Mouse (Mus musculus) hindbrain, embryonic 16.5 days (tissue): ENCODE data around the gene Mfsd6l. TPM values are rescaled to one million over a fixed set of nuclear protein-coding genes. Genes with fewer than 3 reads are reported as not detected.

Experiments
- ATAC-seq: fragments of 200-750 bp; cut with Nextera tagmentation; 2 replicates; pipeline ENCODE4 v1.8.0; 2017; ENCODE audit warnings: moderate TSS enrichment, moderate library complexity
- H3K27ac ChIP-seq: fragments of 300-500 bp; sonication (generic); 2 replicates; pipeline ENCODE4 v1.5.1; 2014; ENCODE audit warnings: low read depth, mild to moderate bottlenecking, control low read depth, low read length, moderate library complexity
- H3K27me3 ChIP-seq: fragments of 300-500 bp; sonication (generic); replicated peaks from 2 replicates; pipeline ENCODE4 v1.6.1; 2014; ENCODE audit warnings: low read length; ENCODE audit not compliant: control insufficient read depth, insufficient read depth
- H3K36me3 ChIP-seq: fragments of 300-500 bp; sonication (generic); 2 replicates; pipeline ENCODE4 v1.6.1; 2014; ENCODE audit warnings: mild to moderate bottlenecking, low read length, moderate library complexity, mixed read lengths; ENCODE audit not compliant: control insufficient read depth, insufficient read depth
- H3K4me1 ChIP-seq: fragments of 300-500 bp; sonication (generic); 2 replicates; pipeline ENCODE4 v1.6.1; 2014; ENCODE audit warnings: low read depth, low read length; ENCODE audit not compliant: control insufficient read depth, insufficient read depth
- H3K4me2 ChIP-seq: fragments of 300-500 bp; sonication (generic); 2 replicates; pipeline ENCODE4 v1.6.1; 2014; ENCODE audit warnings: mild to moderate bottlenecking, low read length, control low read depth, moderate library complexity
- H3K4me3 ChIP-seq: fragments of 300-500 bp; sonication (generic); 2 replicates; pipeline ENCODE4 v1.5.1; 2014; ENCODE audit warnings: mild to moderate bottlenecking, low read length, control low read depth, moderate library complexity
- H3K9ac ChIP-seq: fragments of 300-500 bp; sonication (generic); 2 replicates; pipeline ENCODE4 v1.6.1; 2014; ENCODE audit warnings: low read depth, mild to moderate bottlenecking, control low read depth, low read length, moderate library complexity
- H3K9me3 ChIP-seq: fragments of 300-500 bp; sonication (generic); 2 replicates; pipeline ENCODE4 v1.6.1; 2014; ENCODE audit warnings: mild to moderate bottlenecking, low read length, moderate library complexity; ENCODE audit not compliant: control insufficient read depth
- WGBS: fragments of 180-500 bp; shearing (Covaris S2); extraction: QIAGEN DNeasy Blood & Tissue Kit; methylation state at CpG from one replicate; pipeline ENCODE4 v1.1.7; 2014; 5-methylcytosine and 5-hydroxymethylcytosine counted together
- polyA plus RNA-seq: library from polyadenylated mRNA; unstranded; fragments of >200 nt; fragmentation: Nextera tagmentation; extraction: Ambion mirVana; gene quantifications from 2 replicates; pipeline ENCODE4 v1.2.1, GENCODE M21; 2015

The Mfsd6l gene
- polyA plus RNA-seq, 1 experiment from 2014 or later: 0.08 TPM

DNA sequence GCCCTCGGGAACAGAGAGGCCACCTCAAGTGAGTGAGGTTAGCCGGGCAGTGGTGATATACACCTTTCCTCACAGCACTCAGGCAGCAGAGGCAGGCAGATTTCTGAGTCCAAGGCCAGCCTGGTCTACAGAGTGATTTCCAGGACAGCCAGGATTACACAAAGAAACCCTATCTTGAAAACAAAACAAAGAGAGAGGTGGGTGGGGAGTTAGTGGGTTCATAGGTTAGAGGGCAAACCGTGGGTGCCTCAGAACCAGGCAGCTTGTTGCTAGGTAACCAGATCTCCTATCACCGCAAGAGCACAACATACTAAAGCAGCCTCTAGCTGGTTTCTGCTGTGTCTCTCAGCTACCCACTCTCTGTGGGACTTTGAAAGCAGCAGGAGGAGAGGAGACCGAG is 30.7 kb downstream of the Mfsd6l start, which contains the start of gene Ccdc42:
Gene Ccdc42, plus strand, starts transcription at position 301 of the 400 bp plus-strand sequence.
- Histone ChIP-seq H3K27me3 (no peaks in the 10 kb centered on the region), H3K4me3 (no peak within 1 kb of the TSS), H3K27ac (no peak within 1 kb of the TSS), H3K4me2 (no peak within 1 kb of the TSS), H3K9me3 (no peaks in the 10 kb centered on the region), H3K9ac (no peak within 1 kb of the TSS), H3K4me1 (peaks cover 6% of the 10 kb centered on the region), H3K36me3 (no peaks in the 10 kb centered on the region)
- 60% methylated on average over 5 of the region's 5 CpGs for WGBS
- ATAC-seq: no peak

DNA sequence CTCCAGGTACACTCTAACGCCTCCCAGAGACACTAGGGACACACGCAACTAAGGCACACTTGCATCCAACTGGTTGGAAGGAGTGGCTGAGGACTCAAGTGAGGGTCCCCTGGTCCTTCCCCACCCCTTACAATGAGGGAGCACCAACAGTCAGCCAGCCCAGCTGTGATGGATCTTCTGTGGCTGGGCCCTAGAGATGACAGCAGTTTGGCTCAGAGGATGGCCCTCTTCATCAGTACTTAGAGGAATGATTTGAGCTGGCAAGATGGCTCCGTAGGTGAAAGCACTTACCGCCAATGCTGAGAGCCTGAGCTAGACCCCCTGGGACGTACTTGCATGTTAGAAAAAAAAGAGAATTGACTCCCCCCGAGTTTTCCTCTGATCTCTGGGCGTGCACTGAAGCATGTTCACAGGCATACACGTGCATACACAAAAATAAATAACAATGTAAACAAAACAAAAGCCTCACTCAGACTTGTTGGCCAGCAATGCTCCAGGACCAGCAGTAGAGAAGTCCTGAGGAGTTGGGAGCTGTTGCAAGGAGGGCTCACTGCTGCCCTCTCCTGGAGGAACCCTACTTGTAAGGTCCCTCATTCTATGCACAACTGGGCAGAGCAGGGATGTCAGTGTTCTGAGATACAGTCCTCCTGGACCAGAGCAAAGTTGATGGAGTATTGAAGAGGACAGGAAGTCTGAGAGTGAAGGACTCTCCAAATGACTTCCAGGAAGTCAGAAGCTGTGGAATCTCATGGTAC is 33.2 kb downstream of the Mfsd6l start:
- Histone ChIP-seq H3K9me3 (no peaks in the 10 kb centered on the region), H3K27me3 (no peaks in the 10 kb centered on the region), H3K36me3 (no peaks in the 10 kb centered on the region), H3K4me3 (no peak overlapping the region), H3K9ac (no peak overlapping the region), H3K4me2 (no peak overlapping the region), H3K27ac (no peak overlapping the region), H3K4me1 (peaks cover under 1% of the 10 kb centered on the region)
- 66% methylated on average over 8 of the region's 8 CpGs for WGBS
- no peak for ATAC-seq

DNA sequence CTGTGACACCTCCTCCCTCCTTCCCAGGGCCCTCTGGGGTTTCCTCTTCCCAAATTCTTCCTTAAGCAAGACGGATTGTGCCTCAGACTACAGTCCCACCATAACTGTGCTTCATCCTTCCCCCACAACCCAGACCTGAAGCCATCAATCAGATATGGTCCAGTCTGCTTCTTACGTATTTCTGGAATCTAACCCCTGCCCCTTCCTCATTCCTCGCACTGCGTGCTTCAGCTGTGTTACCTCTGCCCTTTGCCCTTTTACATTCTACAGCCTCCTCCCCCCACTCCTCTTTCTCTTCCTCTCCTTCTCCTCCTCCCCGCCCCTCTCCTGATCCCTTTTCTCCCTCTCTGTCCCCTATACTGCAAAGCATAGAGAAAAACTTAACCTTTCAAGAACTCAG is 35.7 kb downstream of the Mfsd6l start:
- no peak overlapping the region for H3K4me2 ChIP-seq
- 21% methylated on average over 5 of the region's 5 CpGs for WGBS
- H3K27ac ChIP-seq: no peak overlapping the region
- ATAC-seq: no peak
- no peak overlapping the region for H3K4me3 ChIP-seq
- H3K27me3 ChIP-seq: no peaks in the 10 kb centered on the region
- H3K9ac ChIP-seq: no peak overlapping the region
- no peaks in the 10 kb centered on the region for H3K36me3 ChIP-seq
- H3K9me3 ChIP-seq: no peaks in the 10 kb centered on the region
- no peaks in the 10 kb centered on the region for H3K4me1 ChIP-seq

DNA sequence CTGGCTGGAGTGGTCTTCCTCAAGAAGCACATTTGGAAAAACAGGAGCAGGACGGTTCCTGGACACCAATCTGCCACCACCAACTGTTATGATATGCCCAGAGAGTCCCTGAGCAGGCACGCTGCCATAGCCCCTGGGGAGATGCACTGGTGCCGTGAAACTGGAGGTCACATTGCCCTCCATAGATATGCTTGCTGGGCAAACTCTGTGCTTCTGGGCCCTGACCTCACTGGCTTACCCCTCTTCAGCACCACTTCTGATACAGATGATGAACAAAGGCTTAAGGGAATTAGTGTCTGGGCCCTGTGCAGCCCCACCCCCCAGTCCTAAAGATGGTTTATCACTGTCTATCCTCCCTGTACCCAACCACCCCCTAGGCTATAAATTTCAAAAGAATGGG is 37.3 kb downstream of the Mfsd6l start:
- H3K27ac ChIP-seq: no peak overlapping the region
- H3K9me3 ChIP-seq: no peaks in the 10 kb centered on the region
- no peaks in the 10 kb centered on the region for H3K4me1 ChIP-seq
- 54% methylated on average over 3 of the region's 3 CpGs for WGBS
- no peak overlapping the region for H3K4me3 ChIP-seq
- no peak overlapping the region for H3K9ac ChIP-seq
- H3K4me2 ChIP-seq: no peak overlapping the region
- no peak for ATAC-seq
- no peaks in the 10 kb centered on the region for H3K27me3 ChIP-seq
- H3K36me3 ChIP-seq: no peaks in the 10 kb centered on the region

DNA sequence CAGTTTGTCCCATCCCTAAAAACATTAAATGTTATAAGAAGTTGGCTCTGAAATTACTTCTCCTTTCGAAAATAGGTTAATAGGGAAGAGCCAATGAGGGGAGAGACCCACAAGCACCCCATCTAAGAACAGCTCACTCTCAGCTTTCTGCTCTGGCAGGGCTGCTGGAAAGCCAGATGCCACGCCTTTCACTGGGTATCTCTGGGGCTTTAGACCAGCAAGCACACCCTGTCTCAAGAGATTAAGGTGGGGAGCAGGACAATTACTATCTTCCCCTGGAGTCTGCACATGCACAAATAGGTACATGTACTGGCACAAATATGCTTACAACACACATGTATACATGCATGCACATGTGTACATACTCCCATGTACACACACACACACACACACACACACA is 41.9 kb downstream of the Mfsd6l start:
- no peak for ATAC-seq
- 88% methylated on average over 2 of the region's 2 CpGs for WGBS
- peaks cover 3% of the 10 kb centered on the region; the same call in 1 of the 2 replicates for H3K4me1 ChIP-seq

DNA sequence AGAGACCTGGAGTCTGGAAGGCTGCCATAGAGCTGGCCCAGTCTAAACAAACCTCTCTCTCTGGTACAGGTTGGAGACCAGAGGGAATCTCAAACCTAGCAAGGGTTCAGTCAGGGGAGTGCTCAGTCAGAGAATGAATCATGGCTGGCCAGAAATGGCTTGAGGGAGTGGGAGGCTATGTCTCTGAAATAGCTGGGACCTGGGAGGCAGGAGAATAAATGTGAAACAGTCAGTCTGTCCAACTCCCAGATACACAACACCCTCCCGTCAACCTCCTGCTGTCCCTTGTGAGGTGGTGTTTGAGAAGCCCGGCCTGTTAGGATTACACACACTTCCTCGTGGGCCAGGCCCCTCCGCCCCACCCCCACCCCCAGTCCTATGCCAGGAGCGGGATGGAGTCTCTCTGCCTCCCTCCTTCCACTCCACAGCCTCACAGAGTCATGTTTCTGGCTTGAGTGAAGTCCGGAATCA is 44.6 kb downstream of the Mfsd6l start:
- Histone ChIP-seq H3K9ac (no peak overlapping the region), H3K27me3 (no peaks in the 10 kb centered on the region), H3K9me3 (no peaks in the 10 kb centered on the region), H3K4me2 (no peak overlapping the region), H3K36me3 (no peaks in the 10 kb centered on the region), H3K4me1 (peaks cover 3% of the 10 kb centered on the region; the same call in 1 of the 2 replicates), H3K4me3 (no peak overlapping the region), H3K27ac (no peak overlapping the region)
- ATAC-seq: no peak
- 50% methylated on average over 6 of the region's 6 CpGs for WGBS

More for the DNA sequence above, 41.9 kb downstream of the Mfsd6l start:
- no peak overlapping the region for H3K27ac ChIP-seq
- H3K36me3 ChIP-seq: no peaks in the 10 kb centered on the region
- no peaks in the 10 kb centered on the region for H3K27me3 ChIP-seq
- H3K4me2 ChIP-seq: no peak overlapping the region
- no peaks in the 10 kb centered on the region for H3K9me3 ChIP-seq
- H3K4me3 ChIP-seq: no peak overlapping the region
- no peak overlapping the region for H3K9ac ChIP-seq

DNA sequence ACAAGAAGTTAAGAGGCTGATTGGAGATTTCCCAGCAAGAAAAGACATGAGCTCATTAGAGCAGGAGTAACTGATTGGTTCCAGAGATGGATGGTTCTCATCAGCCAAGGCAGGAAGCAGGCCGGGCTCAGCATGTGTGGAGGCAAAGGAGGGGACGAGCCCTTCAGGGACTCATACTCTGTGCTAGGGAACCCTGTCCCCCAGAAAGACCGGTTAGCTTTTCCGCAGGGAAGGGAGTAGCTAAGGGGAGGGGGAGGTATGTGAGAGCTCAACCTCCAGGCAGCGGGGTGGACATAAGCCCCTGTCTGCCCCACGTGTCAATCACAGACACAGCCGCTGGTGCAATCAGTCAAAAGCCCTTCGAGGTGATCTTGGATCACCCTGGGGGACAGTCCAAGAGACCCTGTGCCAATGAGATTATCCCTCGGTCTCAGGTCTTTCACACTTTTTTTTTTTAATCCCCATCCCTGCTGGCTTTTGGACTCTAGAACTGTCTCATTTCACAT is 45.6 kb downstream of the Mfsd6l start:
- 20% methylated on average over 9 of the region's 9 CpGs for WGBS
- Histone ChIP-seq H3K9ac (no peak overlapping the region), H3K4me1 (peaks cover 3% of the 10 kb centered on the region; the same call in 1 of the 2 replicates), H3K36me3 (no peaks in the 10 kb centered on the region), H3K27me3 (no peaks in the 10 kb centered on the region), H3K4me3 (no peak overlapping the region), H3K4me2 (no peak overlapping the region), H3K27ac (no peak overlapping the region; the same call in 1 of the 2 replicates), H3K9me3 (no peaks in the 10 kb centered on the region)
- ATAC-seq: peak; percentile 63; the same call in 1 of the 2 replicates

DNA sequence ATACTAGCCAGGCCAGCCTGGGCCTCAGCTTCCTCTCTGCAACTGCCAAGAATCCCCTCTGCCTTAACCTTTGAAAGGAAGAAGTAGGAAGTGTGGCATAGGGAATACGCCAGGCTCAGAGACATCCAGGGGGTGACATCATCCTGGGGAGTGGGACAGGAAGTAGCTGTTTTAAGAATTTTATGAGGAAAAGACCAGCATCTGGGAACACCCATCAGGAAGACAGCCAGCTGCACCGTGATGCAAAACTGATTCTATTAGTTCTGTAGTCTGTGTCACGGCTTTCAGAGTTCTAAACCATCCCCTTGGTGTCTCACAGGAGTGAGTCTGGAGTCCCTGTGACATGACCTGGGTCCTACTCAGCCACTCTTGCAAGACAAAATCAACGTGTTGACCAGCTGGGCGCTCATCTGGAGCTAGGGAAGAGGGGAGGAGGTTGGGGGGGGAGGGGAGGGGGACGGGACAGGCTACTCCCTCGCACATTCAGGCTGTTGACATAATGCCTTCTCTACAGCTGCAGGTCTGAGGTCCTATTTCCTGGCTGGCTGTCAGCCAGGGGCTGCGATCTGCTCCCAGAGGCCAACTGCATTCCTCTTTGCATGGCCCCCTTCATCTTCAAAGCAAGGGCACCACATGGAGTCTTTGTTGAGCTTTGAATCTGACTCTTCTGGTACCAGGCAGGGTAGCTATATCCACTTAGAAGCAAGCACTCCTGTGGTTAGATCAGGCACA is 46.4 kb downstream of the Mfsd6l start:
- H3K9me3 ChIP-seq: no peaks in the 10 kb centered on the region
- H3K9ac ChIP-seq: no peak overlapping the region; the same call in 1 of the 2 replicates
- no peak overlapping the region for H3K4me2 ChIP-seq
- no peaks in the 10 kb centered on the region for H3K27me3 ChIP-seq
- no peak for ATAC-seq
- H3K27ac ChIP-seq: no peak overlapping the region
- peaks cover 3% of the 10 kb centered on the region; the same call in 1 of the 2 replicates for H3K4me1 ChIP-seq
- H3K4me3 ChIP-seq: no peak overlapping the region
- no peaks in the 10 kb centered on the region for H3K36me3 ChIP-seq
- WGBS: 20% methylated on average over 8 of the region's 8 CpGs

DNA sequence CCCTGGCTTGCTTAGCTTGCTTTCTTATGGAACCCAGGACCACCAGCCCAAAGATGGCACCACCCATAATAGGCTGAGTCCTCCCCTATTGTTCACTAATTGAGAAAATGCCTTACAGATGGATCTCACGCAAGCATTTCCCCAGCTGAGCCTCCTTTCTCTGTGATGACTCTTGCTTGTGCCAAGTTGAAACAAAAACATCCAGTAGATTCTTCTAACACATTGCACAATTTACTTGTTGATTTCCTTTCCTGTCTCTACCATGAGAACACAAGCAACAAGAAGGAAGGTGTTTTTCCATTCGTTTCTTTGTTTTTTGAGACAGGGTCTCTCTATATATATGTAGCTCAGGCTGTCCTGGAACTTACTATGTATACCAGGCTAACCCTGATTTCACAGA is 51.1 kb downstream of the Mfsd6l start:
- no peak overlapping the region for H3K9ac ChIP-seq
- no peaks in the 10 kb centered on the region for H3K27me3 ChIP-seq
- peaks cover 3% of the 10 kb centered on the region; the same call in 1 of the 2 replicates for H3K4me1 ChIP-seq
- 78% methylated on average over 2 of the region's 2 CpGs for WGBS
- H3K9me3 ChIP-seq: no peaks in the 10 kb centered on the region
- no peaks in the 10 kb centered on the region for H3K36me3 ChIP-seq
- H3K4me2 ChIP-seq: no peak overlapping the region
- no peak overlapping the region for H3K27ac ChIP-seq
- ATAC-seq: no peak
- no peak overlapping the region for H3K4me3 ChIP-seq
